Mouse (Mus musculus) testis, adult 2 months (tissue): ENCODE results near the gene Wasf2.

Source experiments
- CTCF ChIP-seq: fragments of 200-500 bp; IDR thresholded peaks from 2 replicates; pipeline ENCODE4 v1.5.1; 2012; ENCODE audit warnings: low read depth, mild to moderate bottlenecking, inconsistent platforms, low read length, moderate library complexity; ENCODE audit not compliant: control insufficient read depth, insufficient read depth, insufficient replicate concordance
- POLR2A ChIP-seq: fragments of 200-500 bp; IDR thresholded peaks from 2 replicates; pipeline ENCODE4 v1.6.1; 2012; ENCODE audit warnings: low read depth, mild to moderate bottlenecking, inconsistent platforms, low read length, moderate library complexity; ENCODE audit not compliant: control insufficient read depth

- no peak for TF ChIP-seq CTCF
- no peak for TF ChIP-seq POLR2A
Measured at GRCm38 (mm10) chr4:133184898-133185665, 54.8 kb downstream of the Wasf2 start.
